Mouse (Mus musculus) left cerebral cortex, adult 18-20 months (tissue): Measurements from ENCODE around the gene Trpc4ap. TPM values are rescaled to one million over a fixed set of nuclear protein-coding genes. Genes with fewer than 3 reads are reported as not detected.

ENCODE experiments used
- DNase-seq, 2 experiments: peaks; one replicate each; pipeline ENCODE4 v3.0.0; 2021 to 2022; ENCODE audit warnings: low spot score in 2 of 2, mixed read lengths in 1 of 2
- total RNA-seq, 2 experiments: library from RNA; stranded (reverse); gene quantifications; 2 replicates each; pipeline ENCODE4 v1.2.3; 2021

Trpc4ap gene
- total RNA-seq, 2 experiments from 2014 or later = 142 to 144 TPM

- no peak for DNase-seq
These were observed 46.4 kb downstream of the Trpc4ap start for GRCm38 (mm10) chr2:155645746-155646145.

- DNase-seq = peak in 1 of 2 experiments; percentile 62
These were observed 50.4 kb downstream of the Trpc4ap start for GRCm38 (mm10) chr2:155641540-155642472.

- DNase-seq = no peak
These were observed 51.5 kb downstream of the Trpc4ap start for GRCm38 (mm10) chr2:155640656-155641055.

- no peak for DNase-seq
These were observed 54.8 kb downstream of the Trpc4ap start for GRCm38 (mm10) chr2:155637411-155637810.

GRCm38 (mm10) chr2:155636881-155637280 is 55.3 kb downstream of the Trpc4ap start:
- DNase-seq = no peak

- DNase-seq = no peak
These were observed 56.2 kb downstream of the Trpc4ap start for GRCm38 (mm10) chr2:155635961-155636360.

- DNase-seq = no peak
These were observed 57.6 kb downstream of the Trpc4ap start for GRCm38 (mm10) chr2:155634562-155634961.

- no peak for DNase-seq
These were observed 58.5 kb downstream of the Trpc4ap start for GRCm38 (mm10) chr2:155633731-155634130.

GRCm38 (mm10) chr2:155633121-155633520 is 59.1 kb downstream of the Trpc4ap start:
- no peak for DNase-seq

GRCm38 (mm10) chr2:155632138-155632936 is 59.8 kb downstream of the Trpc4ap start:
- no peak for DNase-seq

GRCm38 (mm10) chr2:155630590-155631416 is 61.4 kb downstream of the Trpc4ap start:
- peak in 1 of 2 experiments; percentile 55 for DNase-seq

- DNase-seq = no peak
These were observed 62.0 kb downstream of the Trpc4ap start for GRCm38 (mm10) chr2:155630153-155630552.

GRCm38 (mm10) chr2:155629231-155629661 is 62.9 kb downstream of the Trpc4ap start:
- peak; percentile 69 to 81 for DNase-seq

- DNase-seq = no peak
These were observed 63.7 kb downstream of the Trpc4ap start for GRCm38 (mm10) chr2:155628519-155628918.

GRCm38 (mm10) chr2:155628112-155628511 is 64.1 kb downstream of the Trpc4ap start:
- DNase-seq = no peak

- peak; percentile 76 to 78 for DNase-seq
These were observed 65.0 kb downstream of the Trpc4ap start for GRCm38 (mm10) chr2:155627030-155627738.

- no peak for DNase-seq
These were observed 65.9 kb downstream of the Trpc4ap start for GRCm38 (mm10) chr2:155626277-155626676.

GRCm38 (mm10) chr2:155624730-155625129 is 67.5 kb downstream of the Trpc4ap start:
- DNase-seq = no peak

GRCm38 (mm10) chr2:155623996-155624395 is 68.2 kb downstream of the Trpc4ap start:
- DNase-seq = no peak

GRCm38 (mm10) chr2:155622606-155623005 is 69.6 kb downstream of the Trpc4ap start:
- no peak for DNase-seq
